8 mouse cellular contexts compared by ENCODE assay signal in the genomic region with DNA sequence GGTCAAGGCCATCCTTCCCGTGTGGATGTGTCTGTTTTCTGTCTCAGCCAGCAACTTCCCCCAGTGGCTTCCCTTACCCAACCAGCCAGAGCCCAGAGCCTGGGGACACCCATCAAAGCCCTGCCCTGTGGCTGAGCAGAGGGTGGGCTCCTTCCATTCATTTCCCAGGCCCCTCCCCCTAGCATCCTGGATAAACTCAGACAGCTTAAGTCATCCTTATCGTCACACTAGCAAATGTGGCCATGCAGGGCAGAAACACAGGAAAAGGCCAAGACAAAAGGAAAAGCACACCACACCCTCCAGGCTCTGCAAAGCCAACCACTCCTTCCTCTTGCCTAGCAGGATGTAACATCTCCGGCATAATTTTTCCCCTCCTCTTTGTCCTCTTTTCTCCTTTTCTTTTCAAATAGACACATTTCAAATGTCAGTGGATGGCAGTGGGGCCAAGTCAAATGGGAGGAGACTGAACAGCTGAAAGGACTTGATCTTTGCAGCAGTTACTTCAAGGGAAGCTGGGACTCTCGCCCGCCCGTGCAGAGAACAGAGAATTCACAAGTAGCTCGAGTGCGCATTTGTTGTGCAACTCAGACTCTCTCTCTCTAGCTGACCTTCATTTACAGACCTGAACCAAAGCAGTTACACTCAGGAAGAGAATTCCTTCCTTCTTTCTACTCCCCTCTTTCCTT. TPM values are rescaled to one million over a fixed set of nuclear protein-coding genes. Genes with fewer than 3 reads are reported as not detected.
DNase-seq lines count a peak whose midpoint lies in the region; ATAC-seq and TF ChIP-seq lines count a peak whose summit lies in the region.

No protein-coding gene starts in this region.

- peak; percentile 22 for DNase-seq in neural tube, embryonic 11.5 days (ENCODE audit: low spot score)
- no peak for DNase-seq in neural tube, embryonic 10.5 days (ENCODE audit: extremely low spot score, low spot score)
- DNase-seq in gastrocnemius, postnatal 25 days: peak; percentile 26
- DNase-seq in hindbrain, postnatal 0 days (ENCODE audit: low spot score): peak; percentile 69
- DNase-seq in yolk sac, embryonic 10.5 days (ENCODE audit: low spot score): peak; percentile 66
- DNase-seq in left cerebral cortex, adult 9 months (ENCODE audit: low spot score in 2 of 2): no peak
- no peak for DNase-seq in urinary bladder, postnatal 10 days (ENCODE audit: low spot score)

- H3K36me3 ChIP-seq in neural tube, embryonic 11.5 days (ENCODE audit: control insufficient read depth, insufficient read depth, low read length): no peaks in the 10 kb centered on the region
- no peaks in the 10 kb centered on the region for H3K36me3 ChIP-seq in hindbrain, postnatal 0 days (ENCODE audit: insufficient read depth, low read length)
- H3K36me3 ChIP-seq in lung, embryonic 15.5 days: no peaks in the 10 kb centered on the region

- no peak overlapping the region for H3K4me3 ChIP-seq in neural tube, embryonic 11.5 days (ENCODE audit: low read depth, low read length)
- H3K4me3 ChIP-seq in hindbrain, postnatal 0 days (ENCODE audit: low read length): no peak overlapping the region
- H3K4me3 ChIP-seq in lung, embryonic 15.5 days: no peak overlapping the region

- H3K4me2 ChIP-seq in neural tube, embryonic 11.5 days (ENCODE audit: low read depth): no peak overlapping the region
- H3K4me2 ChIP-seq in hindbrain, postnatal 0 days (ENCODE audit: low read depth, low read length): no peak overlapping the region
- H3K4me2 ChIP-seq in lung, embryonic 15.5 days: peak overlapping the region; percentile 18; the same call in 1 of the 2 replicates

- WGBS in neural tube, embryonic 11.5 days: 54% methylated on average over 8 of the region's 8 CpGs
- WGBS in hindbrain, postnatal 0 days: 35% methylated on average over 8 of the region's 8 CpGs
- 31% methylated on average over 8 of the region's 8 CpGs for WGBS in lung, embryonic 15.5 days

- H3K4me1 ChIP-seq in neural tube, embryonic 11.5 days (ENCODE audit: control insufficient read depth, insufficient read depth, low read length): no peaks in the 10 kb centered on the region
- H3K4me1 ChIP-seq in hindbrain, postnatal 0 days (ENCODE audit: insufficient read depth, low read length): no peaks in the 10 kb centered on the region
- peaks cover 13% of the 10 kb centered on the region for H3K4me1 ChIP-seq in lung, embryonic 15.5 days

- H3K27me3 ChIP-seq in neural tube, embryonic 11.5 days (ENCODE audit: control insufficient read depth, insufficient read depth, low read length): no peaks in the 10 kb centered on the region
- no peaks in the 10 kb centered on the region for H3K27me3 ChIP-seq in hindbrain, postnatal 0 days (ENCODE audit: insufficient read depth, low read length)
- H3K27me3 ChIP-seq in lung, embryonic 15.5 days: no peaks in the 10 kb centered on the region

- no peak for TF ChIP-seq CTCF in hindbrain, postnatal 0 days (IDR thresholded peaks at IDR 0.05; ENCODE audit: low read depth)

- H3K9ac ChIP-seq in neural tube, embryonic 11.5 days (ENCODE audit: low read length): no peak overlapping the region
- no peak overlapping the region for H3K9ac ChIP-seq in hindbrain, postnatal 0 days (replicated peaks; ENCODE audit: low read length)
- H3K9ac ChIP-seq in lung, embryonic 15.5 days: no peak overlapping the region

- H3K27ac ChIP-seq in neural tube, embryonic 11.5 days (ENCODE audit: low read depth, low read length): no peak overlapping the region
- H3K27ac ChIP-seq in hindbrain, postnatal 0 days: peak overlapping the region; percentile 69
- peak overlapping the region; percentile 69 for H3K27ac ChIP-seq in lung, embryonic 15.5 days

- H3K9me3 ChIP-seq in neural tube, embryonic 11.5 days (ENCODE audit: control insufficient read depth, low read length): no peaks in the 10 kb centered on the region
- H3K9me3 ChIP-seq in hindbrain, postnatal 0 days (ENCODE audit: low read length): no peaks in the 10 kb centered on the region
- H3K9me3 ChIP-seq in lung, embryonic 15.5 days: no peaks in the 10 kb centered on the region

- no peak for ATAC-seq in neural tube, embryonic 11.5 days (ENCODE audit: insufficient read depth, low FRiP score, low TSS enrichment)
- peak; percentile 88 for ATAC-seq in hindbrain, postnatal 0 days
- peak; percentile 87 for ATAC-seq in lung, embryonic 15.5 days (ENCODE audit: borderline replicate concordance, extremely low read depth, low FRiP score, low TSS enrichment)

RNA-seq across cellular contexts. Expression of gene Nrp2, which starts 38.0 kb away (rescaled TPM):
- 35.6 and 40.9 TPM in 2 replicates for polyA plus RNA-seq in neural tube, embryonic 11.5 days (2014; fragmentation: Nextera tagmentation; extraction: Ambion mirVana)
- 1 to 10 TPM; 4.5 to 6.0 TPM for total RNA-seq in gastrocnemius, postnatal 25 days (2021)
- 48.7 and 53.8 TPM in 2 replicates for total RNA-seq in hindbrain, postnatal 0 days (2014; rRNA removed)
- polyA plus RNA-seq in hindbrain, postnatal 0 days (2015; fragmentation: Nextera tagmentation; extraction: Ambion mirVana): 15.6 and 17.4 TPM in 2 replicates
- polyA plus RNA-seq in lung, embryonic 15.5 days (2015; fragmentation: Nextera tagmentation; extraction: Ambion mirVana): 11.5 and 12.4 TPM in 2 replicates

Comparison
In these comparisons a context has a peak if more than half of its experiments do, and no peak if none do; other contexts are left out.
1. DNase-seq: peak in neural tube, embryonic 11.5 days (single experiment), gastrocnemius, postnatal 25 days (single experiment), hindbrain, postnatal 0 days (single experiment) and yolk sac, embryonic 10.5 days (single experiment); none in neural tube, embryonic 10.5 days (single experiment), left cerebral cortex, adult 9 months (0 of 2) and urinary bladder, postnatal 10 days (single experiment).